ENCODE assay signal across 14 mouse cellular contexts in genomic region chr3:101095761-101096449, GRCm38 (mm10). TPM values are rescaled to one million over a fixed set of nuclear protein-coding genes. Genes with fewer than 3 reads are reported as not detected.
DNase-seq lines count a peak whose midpoint lies in the region; ATAC-seq and TF ChIP-seq lines count a peak whose summit lies in the region.
"Had no signal": no experiment of that assay in that cellular context is flagged by ENCODE, and none has a peak within 500 bp of the region (broad histone marks: within the 10 kb centered on the region; RNA-seq: fewer than 3 reads in every experiment).

No protein-coding gene starts in this region.

- 0 out of 2 replicates have a peak overlapping the region, but pooled peaks have one; percentile 6 for H3K27ac ChIP-seq in forebrain, embryonic 14.5 days (ENCODE audit: low read depth, low read length)
- H3K27ac ChIP-seq in forebrain, embryonic 10.5 days = no peak overlapping the region
- no peak overlapping the region for H3K27ac ChIP-seq in limb, embryonic 14.5 days (replicated peaks; ENCODE audit: low read depth, low read length)
- H3K27ac ChIP-seq in limb, embryonic 10.5 days = no peak overlapping the region
- H3K27ac ChIP-seq in heart, embryonic 11.5 days (ENCODE audit: low read depth, low read length) = no peak overlapping the region
- H3K27ac ChIP-seq: hindbrain, embryonic 14.5 days; liver, embryonic 14.5 days had no signal

- H3K4me3 ChIP-seq in forebrain, embryonic 14.5 days (ENCODE audit: low read depth, low read length) = no peak overlapping the region
- H3K4me3 ChIP-seq in forebrain, embryonic 10.5 days = no peak overlapping the region
- H3K4me3 ChIP-seq in limb, embryonic 14.5 days (replicated peaks; ENCODE audit: low read length) = no peak overlapping the region
- no peak overlapping the region for H3K4me3 ChIP-seq in limb, embryonic 10.5 days
- no peak overlapping the region for H3K4me3 ChIP-seq in heart, embryonic 11.5 days (ENCODE audit: low read depth, low read length)

- H3K9ac ChIP-seq in forebrain, embryonic 14.5 days (ENCODE audit: low read length) = no peak overlapping the region
- H3K9ac ChIP-seq in limb, embryonic 14.5 days (ENCODE audit: low read depth, low read length, severe bottlenecking) = no peak overlapping the region
- no peak overlapping the region for H3K9ac ChIP-seq in heart, embryonic 11.5 days (ENCODE audit: low read depth, low read length)
- H3K9ac ChIP-seq: hindbrain, embryonic 14.5 days; liver, embryonic 14.5 days had no signal

- H3K4me2 ChIP-seq in forebrain, embryonic 14.5 days (ENCODE audit: low read length) = no peak overlapping the region
- no peak overlapping the region for H3K4me2 ChIP-seq in limb, embryonic 14.5 days (replicated peaks; ENCODE audit: low read depth, low read length, severe bottlenecking)
- no peak overlapping the region for H3K4me2 ChIP-seq in heart, embryonic 11.5 days
- H3K4me2 ChIP-seq: hindbrain, embryonic 14.5 days; midbrain, embryonic 11.5 days had no signal

- no peak for TF ChIP-seq POLR2A in limb, embryonic 14.5 days (IDR thresholded peaks at IDR 0.05; ENCODE audit: borderline replicate concordance, extremely low read depth, insufficient read depth, insufficient read length)

- 62% methylated on average over 5 of the region's 5 CpGs for WGBS in forebrain, embryonic 14.5 days
- WGBS in forebrain, embryonic 10.5 days = 86% methylated on average over 5 of the region's 5 CpGs
- WGBS in limb, embryonic 14.5 days = 68% methylated on average over 5 of the region's 5 CpGs
- WGBS in limb, embryonic 10.5 days = 90% methylated on average over 5 of the region's 5 CpGs
- 81% methylated on average over 5 of the region's 5 CpGs for WGBS in heart, embryonic 11.5 days (ENCODE audit: insufficient replicate concordance)

- H3K36me3 ChIP-seq in forebrain, embryonic 14.5 days (ENCODE audit: control insufficient read depth, insufficient read depth, low read length) = no peaks in the 10 kb centered on the region
- peaks cover 14% of the 10 kb centered on the region for H3K36me3 ChIP-seq in forebrain, embryonic 10.5 days (replicated peaks)
- H3K36me3 ChIP-seq in limb, embryonic 14.5 days (ENCODE audit: control insufficient read depth, insufficient read depth, low read length) = no peaks in the 10 kb centered on the region
- no peaks in the 10 kb centered on the region for H3K36me3 ChIP-seq in limb, embryonic 10.5 days
- no peaks in the 10 kb centered on the region for H3K36me3 ChIP-seq in heart, embryonic 11.5 days (ENCODE audit: control insufficient read depth, insufficient read depth, low read length)

- peaks cover 21% of the 10 kb centered on the region for H3K4me1 ChIP-seq in forebrain, embryonic 14.5 days (ENCODE audit: control insufficient read depth, insufficient read depth, low read length)
- peaks cover 57% of the 10 kb centered on the region for H3K4me1 ChIP-seq in forebrain, embryonic 10.5 days
- peaks cover 18% of the 10 kb centered on the region; the same call in 1 of the 2 replicates for H3K4me1 ChIP-seq in limb, embryonic 14.5 days (ENCODE audit: control insufficient read depth, insufficient read depth, low read length)
- peaks cover 50% of the 10 kb centered on the region for H3K4me1 ChIP-seq in limb, embryonic 10.5 days
- H3K4me1 ChIP-seq in heart, embryonic 11.5 days (ENCODE audit: control insufficient read depth, insufficient read depth, low read length) = peaks cover 9% of the 10 kb centered on the region

- no peaks in the 10 kb centered on the region for H3K27me3 ChIP-seq in forebrain, embryonic 14.5 days (replicated peaks; ENCODE audit: control insufficient read depth, insufficient read depth, low read length)
- H3K27me3 ChIP-seq in forebrain, embryonic 10.5 days (ENCODE audit: poor library complexity, severe bottlenecking) = no peaks in the 10 kb centered on the region
- no peaks in the 10 kb centered on the region for H3K27me3 ChIP-seq in limb, embryonic 14.5 days (ENCODE audit: control insufficient read depth, insufficient read depth, low read length)
- no peaks in the 10 kb centered on the region for H3K27me3 ChIP-seq in limb, embryonic 10.5 days (ENCODE audit: low read depth, poor library complexity, severe bottlenecking)
- no peaks in the 10 kb centered on the region for H3K27me3 ChIP-seq in heart, embryonic 11.5 days (ENCODE audit: control insufficient read depth, insufficient read depth, low read length)

- peak; percentile 43; the same call in 1 of the 2 replicates for ATAC-seq in forebrain, embryonic 14.5 days
- ATAC-seq in limb, embryonic 14.5 days (ENCODE audit: low FRiP score, low read depth) = peak; percentile 67
- ATAC-seq in megakaryocyte progenitor cell, adult 5-6 weeks (replicated peaks; ENCODE audit: poor library complexity) = no peak
- no peak for ATAC-seq in heart, embryonic 11.5 days (replicated peaks; ENCODE audit: insufficient number of reproducible peaks, low FRiP score, low TSS enrichment)

- H3K9me3 ChIP-seq in forebrain, embryonic 14.5 days (replicated peaks; ENCODE audit: control insufficient read depth, low read length) = no peaks in the 10 kb centered on the region
- H3K9me3 ChIP-seq in forebrain, embryonic 10.5 days = no peaks in the 10 kb centered on the region
- H3K9me3 ChIP-seq in limb, embryonic 14.5 days (ENCODE audit: control insufficient read depth, low read length) = no peaks in the 10 kb centered on the region
- H3K9me3 ChIP-seq in limb, embryonic 10.5 days (replicated peaks) = no peaks in the 10 kb centered on the region
- H3K9me3 ChIP-seq in heart, embryonic 11.5 days (replicated peaks; ENCODE audit: control insufficient read depth, low read length) = no peaks in the 10 kb centered on the region

- DNase-seq in forebrain, embryonic 14.5 days (ENCODE audit: low spot score) = peak; percentile 62
- DNase-seq in forebrain, embryonic 10.5 days (ENCODE audit: extremely low spot score, low spot score) = no peak
- peak; percentile 10 for DNase-seq in limb, embryonic 14.5 days (ENCODE audit: low spot score)
- no peak for DNase-seq in limb, embryonic 10.5 days (ENCODE audit: low spot score)
- DNase-seq in R1 (ENCODE audit: low read depth, low spot score) = peak; percentile 87
- DNase-seq in right cerebral cortex, postnatal 36 days (ENCODE audit: low spot score in 2 of 2) = peak; percentile 24 to 56
- DNase-seq: adrenal gland, postnatal 36 days; embryo, embryonic 11 days; gastrocnemius, postnatal 10 days had no signal

RNA-seq across cellular contexts. Expression of gene Ptgfrn, which starts 14.2 kb away (rescaled TPM):
- polyA plus RNA-seq in forebrain, embryonic 14.5 days (2014; fragmentation: Nextera tagmentation; extraction: Ambion mirVana) = 3.4 and 4.5 TPM in 2 replicates
- polyA plus RNA-seq in forebrain, embryonic 10.5 days (2016; fragmentation: Nextera tagmentation; extraction: Ambion mirVana) = 3.2 and 3.3 TPM in 2 replicates
- polyA plus RNA-seq in limb, embryonic 14.5 days (2012; rRNA removed) = 44.5 and 46.1 TPM in 2 replicates
- 10.7 and 11.5 TPM in 2 replicates for polyA plus RNA-seq in limb, embryonic 14.5 days (2014; fragmentation: Nextera tagmentation; extraction: Ambion mirVana)
- polyA plus RNA-seq in limb, embryonic 10.5 days (2016; fragmentation: Nextera tagmentation; extraction: Ambion mirVana) = 3.4 and 4.0 TPM in 2 replicates
- total RNA-seq in megakaryocyte progenitor cell, adult 5-6 weeks (2015) = 0.02 and 0.05 TPM in 2 replicates
- 0.12 TPM in 1 of 2 replicates, not detected in the other for total RNA-seq in megakaryocyte progenitor cell, adult 5-6 weeks (2017)
- polyA plus RNA-seq in heart, embryonic 11.5 days (2014; fragmentation: Nextera tagmentation; extraction: Ambion mirVana) = 7.4 and 8.3 TPM in 2 replicates

Comparison
In these comparisons a context has a peak if more than half of its experiments do, and no peak if none do; other contexts are left out.
1. DNase-seq: peak in forebrain, embryonic 14.5 days (single experiment), limb, embryonic 14.5 days (single experiment), R1 (single experiment) and right cerebral cortex, postnatal 36 days (2 of 2); none in forebrain, embryonic 10.5 days (single experiment) and limb, embryonic 10.5 days (single experiment).
2. ATAC-seq: peak in forebrain, embryonic 14.5 days (single experiment) and limb, embryonic 14.5 days (single experiment); none in megakaryocyte progenitor cell, adult 5-6 weeks (single experiment) and heart, embryonic 11.5 days (single experiment).